In the genomic region with DNA sequence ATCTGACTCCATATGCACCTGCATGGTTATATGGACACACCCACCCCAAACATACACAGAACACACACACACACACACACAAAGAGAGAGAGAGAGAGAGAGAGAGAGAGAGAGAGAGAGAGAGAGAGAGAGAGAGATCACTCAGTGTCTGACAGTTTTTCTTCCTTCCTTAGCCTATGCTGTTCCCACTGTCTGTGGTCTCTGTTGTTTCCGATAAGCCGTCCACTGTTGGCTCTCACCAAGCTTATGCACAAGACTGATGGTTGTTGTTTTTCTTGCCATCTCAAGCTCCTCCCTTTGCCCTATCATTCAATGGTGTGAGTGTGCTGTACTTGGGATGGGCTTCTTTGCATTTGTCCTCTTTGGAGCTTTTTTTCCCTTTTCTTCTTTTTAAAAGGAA, we compare ENCODE assay signal across 34 mouse cellular contexts. TPM values are rescaled to one million over a fixed set of nuclear protein-coding genes. Genes with fewer than 3 reads are reported as not detected.
A peak's percentile ranks its signal among the peaks of the same experiment; 100 is the strongest.
DNase-seq lines count a peak whose midpoint lies in the region; ATAC-seq lines count a peak whose summit lies in the region.
"Had no signal": no experiment of that assay in that cellular context is flagged by ENCODE, and none has a peak within 500 bp of the region (broad histone marks: within the 10 kb centered on the region; RNA-seq: fewer than 3 reads in every experiment).

No protein-coding gene starts in this region.

- H3K4me2 ChIP-seq in liver, embryonic 11.5 days: no peak overlapping the region
- no peak overlapping the region for H3K4me2 ChIP-seq in liver, embryonic 12.5 days
- H3K4me2 ChIP-seq in liver, embryonic 15.5 days: no peak overlapping the region
- H3K4me2 ChIP-seq: embryonic facial prominence, embryonic 13.5 days; forebrain, embryonic 15.5 days; heart, embryonic 11.5 days; heart, embryonic 15.5 days; hindbrain, embryonic 14.5 days had no signal

- H3K4me1 ChIP-seq in liver, embryonic 11.5 days (replicated peaks; ENCODE audit: control insufficient read depth, insufficient read depth, low read length): no peaks in the 10 kb centered on the region
- no peaks in the 10 kb centered on the region for H3K4me1 ChIP-seq in liver, embryonic 12.5 days
- H3K4me1 ChIP-seq in liver, embryonic 15.5 days (replicated peaks): no peaks in the 10 kb centered on the region
- H3K4me1 ChIP-seq: embryonic facial prominence, embryonic 10.5 days; embryonic facial prominence, embryonic 13.5 days; forebrain, embryonic 15.5 days; heart, embryonic 15.5 days had no signal

- H3K36me3 ChIP-seq in liver, embryonic 11.5 days (ENCODE audit: control insufficient read depth, insufficient read depth, low read length): no peaks in the 10 kb centered on the region
- no peaks in the 10 kb centered on the region for H3K36me3 ChIP-seq in liver, embryonic 12.5 days
- no peaks in the 10 kb centered on the region for H3K36me3 ChIP-seq in liver, embryonic 15.5 days (replicated peaks)
- H3K36me3 ChIP-seq: embryonic facial prominence, embryonic 10.5 days; embryonic facial prominence, embryonic 13.5 days; forebrain, embryonic 15.5 days; heart, embryonic 15.5 days had no signal

- H3K27me3 ChIP-seq in liver, embryonic 11.5 days (replicated peaks; ENCODE audit: control insufficient read depth, insufficient read depth, low read length): no peaks in the 10 kb centered on the region
- no peaks in the 10 kb centered on the region for H3K27me3 ChIP-seq in liver, embryonic 12.5 days (replicated peaks)
- H3K27me3 ChIP-seq in liver, embryonic 15.5 days: peaks cover 4% of the 10 kb centered on the region; the same call in 1 of the 2 replicates
- H3K27me3 ChIP-seq: embryonic facial prominence, embryonic 13.5 days; forebrain, embryonic 15.5 days; heart, embryonic 15.5 days had no signal

- no peak for DNase-seq in liver, embryonic 11.5 days (ENCODE audit: low spot score)
- no peak for DNase-seq in liver
- no peak for DNase-seq in lung, postnatal 25 days (ENCODE audit: low spot score)
- no peak for DNase-seq in gastrocnemius, postnatal 4 days (ENCODE audit: low spot score in 2 of 2)
- no peak for DNase-seq in gastrocnemius, postnatal 14 days
- DNase-seq: adrenal gland, adult 8-10 months; adrenal gland, postnatal 25 days; cerebellum, adult 11-12 months; cerebellum, adult 8-10 months; cerebellum, postnatal 10 days; cerebellum, postnatal 36 days; embryo, embryonic 11 days; gastrocnemius, postnatal 36 days; heart, adult 11 months; heart, postnatal 10 days; heart, postnatal 36 days had no signal

- H3K9ac ChIP-seq in liver, embryonic 11.5 days (ENCODE audit: low read depth, low read length): no peak overlapping the region
- H3K9ac ChIP-seq in liver, embryonic 12.5 days: no peak overlapping the region
- no peak overlapping the region for H3K9ac ChIP-seq in liver, embryonic 15.5 days
- H3K9ac ChIP-seq: embryonic facial prominence, embryonic 13.5 days; forebrain, embryonic 15.5 days; heart, embryonic 15.5 days; hindbrain, embryonic 14.5 days had no signal

- WGBS in liver, embryonic 11.5 days: 89% methylated on average over 2 of the region's 2 CpGs
- 57% methylated on average over 2 of the region's 2 CpGs for WGBS in liver, embryonic 12.5 days (ENCODE audit: insufficient replicate concordance)
- WGBS in liver, embryonic 15.5 days (ENCODE audit: insufficient replicate concordance): 55% methylated on average over 2 of the region's 2 CpGs

- ATAC-seq in liver, embryonic 11.5 days (replicated peaks; ENCODE audit: low FRiP score): peak; percentile 43; the same call in 1 of the 2 replicates
- peak; percentile 66; the same call in 1 of the 2 replicates for ATAC-seq in liver, embryonic 12.5 days
- ATAC-seq in liver, embryonic 15.5 days (ENCODE audit: insufficient read depth): peak; percentile 42; the same call in 1 of the 2 replicates
- peak; percentile 83 for ATAC-seq in megakaryocyte-erythroid progenitor cell, adult 5-6 weeks (replicated peaks; ENCODE audit: low FRiP score, low TSS enrichment, poor library complexity, severe bottlenecking)
- ATAC-seq: activated CD4-positive, CD25-positive, alpha-beta regulatory T cell, adult 4 months; forebrain, embryonic 15.5 days; hindbrain, postnatal 0 days; inflammation-experienced regulatory T-cells, adult 6 months had no signal

- no peaks in the 10 kb centered on the region for H3K9me3 ChIP-seq in liver, embryonic 11.5 days (ENCODE audit: control insufficient read depth, low read length)
- no peaks in the 10 kb centered on the region for H3K9me3 ChIP-seq in liver, embryonic 12.5 days (replicated peaks)
- no peaks in the 10 kb centered on the region for H3K9me3 ChIP-seq in liver, embryonic 15.5 days (replicated peaks)
- H3K9me3 ChIP-seq: embryonic facial prominence, embryonic 10.5 days; embryonic facial prominence, embryonic 13.5 days; forebrain, embryonic 15.5 days; heart, embryonic 15.5 days had no signal

- no peak overlapping the region for H3K4me3 ChIP-seq in liver, embryonic 11.5 days (ENCODE audit: low read depth, low read length)
- no peak overlapping the region for H3K4me3 ChIP-seq in liver, embryonic 12.5 days
- H3K4me3 ChIP-seq in liver, embryonic 15.5 days (replicated peaks): no peak overlapping the region
- H3K4me3 ChIP-seq: embryonic facial prominence, embryonic 10.5 days; embryonic facial prominence, embryonic 13.5 days; forebrain, embryonic 15.5 days; heart, embryonic 15.5 days had no signal

- no peak overlapping the region for H3K27ac ChIP-seq in liver, embryonic 11.5 days (ENCODE audit: low read depth, low read length)
- no peak overlapping the region for H3K27ac ChIP-seq in liver, embryonic 12.5 days
- H3K27ac ChIP-seq in liver, embryonic 15.5 days (replicated peaks): no peak overlapping the region
- H3K27ac ChIP-seq: embryonic facial prominence, embryonic 10.5 days; embryonic facial prominence, embryonic 13.5 days; forebrain, embryonic 15.5 days; heart, embryonic 15.5 days; hindbrain, embryonic 14.5 days; hindbrain, postnatal 0 days had no signal

- intact Hi-C loops in gastrocnemius, postnatal 14 days (cut with DNase I; ENCODE audit: low total_unique reads): no loop called here

RNA-seq across cellular contexts. Expression of a gene that starts 20.2 kb away (rescaled TPM):
- not detected in 2 replicates for polyA plus RNA-seq in liver, embryonic 11.5 days (2014; fragmentation: Nextera tagmentation; extraction: Ambion mirVana)
- not detected in 2 replicates for polyA plus RNA-seq in liver, embryonic 12.5 days (2016; fragmentation: Nextera tagmentation; extraction: Ambion mirVana)
- polyA plus RNA-seq in liver, embryonic 15.5 days (2015; fragmentation: Nextera tagmentation; extraction: Ambion mirVana): not detected in 2 replicates
- not detected in 2 replicates for total RNA-seq in megakaryocyte-erythroid progenitor cell, adult 5-6 weeks (2014; fragmentation: Nextera tagmentation)
- total RNA-seq in megakaryocyte-erythroid progenitor cell, adult 5-6 weeks (2017): not detected in 2 replicates
- total RNA-seq in gastrocnemius, postnatal 4 days (2021): not detected
- total RNA-seq in gastrocnemius, postnatal 14 days (2021): not detected
- total RNA-seq: adrenal gland, adult 8-10 months; adrenal gland, postnatal 25 days; ES-E14; gastrocnemius, adult 8-10 months; gastrocnemius, postnatal 36 days; heart, adult 8-10 months; heart, postnatal 10 days; heart, postnatal 36 days; hindbrain, postnatal 0 days had no signal
- polyA plus RNA-seq: activated CD4-positive, CD25-positive, alpha-beta regulatory T cell, adult 4 months; brain, embryonic 14.5 days; embryonic facial prominence, embryonic 10.5 days; embryonic facial prominence, embryonic 13.5 days; forebrain, embryonic 11.5 days; forebrain, embryonic 15.5 days; heart, embryonic 11.5 days; heart, embryonic 15.5 days; hindbrain, embryonic 11.5 days; hindbrain, embryonic 14.5 days; hindbrain, postnatal 0 days; inflammation-experienced regulatory T-cells, adult 6 months had no signal

RNA-seq across cellular contexts. Expression of a gene that starts 22.1 kb away (rescaled TPM):
- polyA plus RNA-seq in liver, embryonic 11.5 days (2014; fragmentation: Nextera tagmentation; extraction: Ambion mirVana): not detected in 2 replicates
- polyA plus RNA-seq in liver, embryonic 12.5 days (2016; fragmentation: Nextera tagmentation; extraction: Ambion mirVana): not detected in 2 replicates
- not detected in 2 replicates for polyA plus RNA-seq in liver, embryonic 15.5 days (2015; fragmentation: Nextera tagmentation; extraction: Ambion mirVana)
- not detected in 2 replicates for total RNA-seq in megakaryocyte-erythroid progenitor cell, adult 5-6 weeks (2014; fragmentation: Nextera tagmentation)
- total RNA-seq in megakaryocyte-erythroid progenitor cell, adult 5-6 weeks (2017): not detected in 2 replicates
- under 1 TPM in 1 of 2 experiments, not detected in 1; 0.41 TPM for total RNA-seq in gastrocnemius, postnatal 4 days (2021)
- not detected for total RNA-seq in gastrocnemius, postnatal 14 days (2021)
- total RNA-seq: gastrocnemius, adult 8-10 months; gastrocnemius, postnatal 36 days; heart, adult 8-10 months; heart, postnatal 36 days had no signal
- polyA plus RNA-seq: activated CD4-positive, CD25-positive, alpha-beta regulatory T cell, adult 4 months; forebrain, embryonic 11.5 days; inflammation-experienced regulatory T-cells, adult 6 months had no signal
